13 mouse cellular contexts compared by ENCODE assay signal in the genomic region with DNA sequence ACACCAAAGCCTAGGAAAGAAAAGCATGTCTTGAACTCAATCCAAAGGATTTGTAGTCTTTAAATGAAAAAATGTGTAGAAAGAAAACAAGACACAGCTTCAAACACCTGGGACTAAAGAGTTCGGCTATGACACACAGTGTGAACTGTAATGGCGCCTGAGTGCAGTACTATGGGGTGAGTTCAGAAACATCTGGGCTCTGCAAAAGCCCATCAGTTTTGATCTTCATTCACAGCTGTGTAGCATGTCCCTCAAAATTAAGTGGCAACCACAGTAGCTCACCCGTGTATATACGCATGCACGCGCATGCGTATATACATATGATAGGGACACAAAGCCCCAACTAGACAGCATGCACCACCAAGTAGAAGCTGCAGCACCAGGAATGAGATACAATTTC. TPM values are rescaled to one million over a fixed set of nuclear protein-coding genes. Genes with fewer than 3 reads are reported as not detected.
A peak's percentile ranks its signal among the peaks of the same experiment; 100 is the strongest.
DNase-seq lines count a peak whose midpoint lies in the region; ATAC-seq and TF ChIP-seq lines count a peak whose summit lies in the region.
"Had no signal": no experiment of that assay in that cellular context is flagged by ENCODE, and none has a peak within 500 bp of the region (broad histone marks: within the 10 kb centered on the region; RNA-seq: fewer than 3 reads in every experiment).

No protein-coding gene starts in this region.

- no peak overlapping the region for H3ac ChIP-seq in myocyte (ENCODE audit: control insufficient read depth, insufficient read length)

- H3K9me3 ChIP-seq in hindbrain, embryonic 11.5 days (ENCODE audit: control insufficient read depth, low read length) = no peaks in the 10 kb centered on the region
- peaks cover 4% of the 10 kb centered on the region; the same call in 1 of the 2 replicates for H3K9me3 ChIP-seq in hindbrain, embryonic 10.5 days
- H3K9me3 ChIP-seq in embryonic facial prominence, embryonic 15.5 days (replicated peaks) = no peaks in the 10 kb centered on the region
- no peaks in the 10 kb centered on the region for H3K9me3 ChIP-seq in hindbrain, embryonic 16.5 days (ENCODE audit: control insufficient read depth, low read length)

- 91% methylated on average over 7 of the region's 7 CpGs for WGBS in hindbrain, embryonic 11.5 days
- WGBS in hindbrain, embryonic 10.5 days = 89% methylated on average over 7 of the region's 7 CpGs
- 69% methylated on average over 7 of the region's 7 CpGs for WGBS in embryonic facial prominence, embryonic 15.5 days
- WGBS in hindbrain, embryonic 16.5 days = 70% methylated on average over 7 of the region's 7 CpGs

- H3K9ac ChIP-seq in hindbrain, embryonic 11.5 days (ENCODE audit: low read depth, low read length) = no peak overlapping the region
- H3K9ac ChIP-seq in embryonic facial prominence, embryonic 15.5 days = no peak overlapping the region
- peak overlapping the region; percentile 31 for H3K9ac ChIP-seq in hindbrain, embryonic 16.5 days (ENCODE audit: low read depth, low read length)

- H3K36me3 ChIP-seq in hindbrain, embryonic 11.5 days (ENCODE audit: control insufficient read depth, insufficient read depth, low read length) = no peaks in the 10 kb centered on the region
- H3K36me3 ChIP-seq in hindbrain, embryonic 10.5 days = peaks cover 9% of the 10 kb centered on the region
- 0 out of 2 replicates have a peak, but pooled peaks cover 2% of the 10 kb centered on the region for H3K36me3 ChIP-seq in embryonic facial prominence, embryonic 15.5 days
- H3K36me3 ChIP-seq in hindbrain, embryonic 16.5 days (ENCODE audit: control insufficient read depth, insufficient read depth, low read length) = no peaks in the 10 kb centered on the region
- no peaks in the 10 kb centered on the region for H3K36me3 ChIP-seq in myocyte (ENCODE audit: control insufficient read depth, insufficient read depth)

- no peaks in the 10 kb centered on the region for H3K27me3 ChIP-seq in hindbrain, embryonic 11.5 days (ENCODE audit: control insufficient read depth, insufficient read depth, low read length)
- H3K27me3 ChIP-seq in hindbrain, embryonic 10.5 days (ENCODE audit: insufficient read depth, poor library complexity, severe bottlenecking) = no peaks in the 10 kb centered on the region
- H3K27me3 ChIP-seq in embryonic facial prominence, embryonic 15.5 days = no peaks in the 10 kb centered on the region
- H3K27me3 ChIP-seq in hindbrain, embryonic 16.5 days (replicated peaks; ENCODE audit: control insufficient read depth, insufficient read depth, low read length) = no peaks in the 10 kb centered on the region
- H3K27me3 ChIP-seq in myocyte (ENCODE audit: control insufficient read depth, insufficient read depth, insufficient read length) = no peaks in the 10 kb centered on the region

- no peak for ATAC-seq in hindbrain, embryonic 11.5 days (ENCODE audit: low FRiP score)
- no peak; the same call in 1 of the 2 replicates for ATAC-seq in embryonic facial prominence, embryonic 15.5 days (ENCODE audit: insufficient number of reproducible peaks, low FRiP score, low TSS enrichment, low read depth)
- ATAC-seq in hindbrain, embryonic 16.5 days = peak; percentile 69

- H3K27ac ChIP-seq in hindbrain, embryonic 11.5 days (ENCODE audit: low read depth, low read length) = peak overlapping the region; percentile 2; the same call in 1 of the 2 replicates
- H3K27ac ChIP-seq in hindbrain, embryonic 10.5 days = no peak overlapping the region
- H3K27ac ChIP-seq in embryonic facial prominence, embryonic 15.5 days (replicated peaks) = peak overlapping the region; percentile 48
- H3K27ac ChIP-seq in hindbrain, embryonic 16.5 days (ENCODE audit: low read depth, low read length) = peak overlapping the region; percentile 71
- H3K27ac ChIP-seq: kidney, postnatal 0 days had no signal

- TF ChIP-seq POLR2A in myocyte (IDR thresholded peaks at IDR 0.05; ENCODE audit: insufficient read length, low read depth) = no peak

- H3K4me1 ChIP-seq in hindbrain, embryonic 11.5 days (replicated peaks; ENCODE audit: control insufficient read depth, insufficient read depth, low read length) = no peaks in the 10 kb centered on the region; the same call in 1 of the 2 replicates
- peaks cover 9% of the 10 kb centered on the region for H3K4me1 ChIP-seq in hindbrain, embryonic 10.5 days (replicated peaks)
- H3K4me1 ChIP-seq in embryonic facial prominence, embryonic 15.5 days = peaks cover 32% of the 10 kb centered on the region
- peaks cover 30% of the 10 kb centered on the region for H3K4me1 ChIP-seq in hindbrain, embryonic 16.5 days (ENCODE audit: control insufficient read depth, insufficient read depth, low read depth, low read length)

- H3K4me2 ChIP-seq in hindbrain, embryonic 11.5 days (replicated peaks; ENCODE audit: low read depth, low read length) = no peak overlapping the region
- H3K4me2 ChIP-seq in embryonic facial prominence, embryonic 15.5 days (replicated peaks) = no peak overlapping the region
- peak overlapping the region; percentile 17 for H3K4me2 ChIP-seq in hindbrain, embryonic 16.5 days (ENCODE audit: low read length)
- H3K4me2 ChIP-seq in myocyte (ENCODE audit: low read depth) = peak overlapping the region; percentile 20

- no peak overlapping the region for H3K4me3 ChIP-seq in hindbrain, embryonic 11.5 days (ENCODE audit: low read depth, low read length)
- H3K4me3 ChIP-seq in hindbrain, embryonic 10.5 days = no peak overlapping the region
- H3K4me3 ChIP-seq in embryonic facial prominence, embryonic 15.5 days (replicated peaks) = no peak overlapping the region
- H3K4me3 ChIP-seq in hindbrain, embryonic 16.5 days (ENCODE audit: low read length) = no peak overlapping the region
- no peak overlapping the region for H3K4me3 ChIP-seq in myocyte

- peaks cover 60% of the 10 kb centered on the region for H3K79me2 ChIP-seq in myocyte (ENCODE audit: control insufficient read depth, insufficient read depth)

- no peak for DNase-seq in hindbrain, embryonic 11.5 days (ENCODE audit: low spot score)
- DNase-seq in hindbrain, embryonic 10.5 days (ENCODE audit: low spot score) = no peak
- no peak for DNase-seq in c-Kit-positive CD71-positive TER-119-positive erythroid progenitor cells, embryonic 14.5 days (ENCODE audit: low spot score)
- no peak for DNase-seq in adrenal gland, adult (ENCODE audit: inconsistent age in 2 of 2, low spot score in 1 of 2)
- DNase-seq in yolk sac, embryonic 10.5 days (ENCODE audit: low spot score) = no peak
- DNase-seq: adrenal gland, postnatal 25 days; cerebellum, adult 11-12 months; lung, adult 2 months; thymus, postnatal 14 days had no signal

TF ChIP-seq in myocyte, 11 proteins besides CTCF, POLR2A, EP300 and RAD21:
- TF ChIP-seq MYOD1 (IDR thresholded peaks at IDR 0.05; ENCODE audit: control insufficient read depth in 1 of 3, insufficient read length in 2 of 3, low read depth in 2 of 3) (no peak), E2F4 (IDR thresholded peaks at IDR 0.05; ENCODE audit: insufficient read depth) (no peak), SRF (IDR thresholded peaks at IDR 0.05; ENCODE audit: control insufficient read depth, insufficient read length, low read depth) (no peak), TCF3 (IDR thresholded peaks at IDR 0.05; ENCODE audit: insufficient read length, low read depth) (no peak), MYOG (IDR thresholded peaks at IDR 0.05; ENCODE audit: control insufficient read depth in 1 of 3, insufficient read depth in 1 of 3, insufficient read length in 2 of 3, low read depth in 2 of 3) (no peak), TCF12 (IDR thresholded peaks at IDR 0.05; ENCODE audit: insufficient read depth, poor library complexity, severe bottlenecking) (no peak), CEBPB (IDR thresholded peaks at IDR 0.05; ENCODE audit: insufficient read depth, poor library complexity, severe bottlenecking) (no peak), REST (IDR thresholded peaks at IDR 0.05; ENCODE audit: insufficient read depth, insufficient read length) (no peak), POLR2AphosphoS2 (IDR thresholded peaks at IDR 0.05; ENCODE audit: insufficient read length, low read depth) (no peak), USF1 (IDR thresholded peaks at IDR 0.05; ENCODE audit: low read depth) (no peak), MAX (IDR thresholded peaks at IDR 0.05; ENCODE audit: low read depth) (no peak)

RNA-seq across cellular contexts. Expression of gene Map3k4, which starts 27.4 kb away (rescaled TPM):
- 45.8 and 62.3 TPM in 2 replicates for polyA plus RNA-seq in hindbrain, embryonic 11.5 days (2014; fragmentation: Nextera tagmentation; extraction: Ambion mirVana)
- 46.4 and 47.7 TPM in 2 replicates for polyA plus RNA-seq in hindbrain, embryonic 10.5 days (2016; fragmentation: Nextera tagmentation; extraction: Ambion mirVana)
- polyA plus RNA-seq in embryonic facial prominence, embryonic 15.5 days (2015; fragmentation: Nextera tagmentation; extraction: Ambion mirVana) = 36.1 and 42.1 TPM in 2 replicates
- polyA plus RNA-seq in hindbrain, embryonic 16.5 days (2015; fragmentation: Nextera tagmentation; extraction: Ambion mirVana) = 33.1 and 39.7 TPM in 2 replicates
- 19.6 TPM for polyA plus RNA-seq in myocyte (2012; fragmentation: generic; extraction: Trizol)

Comparison
In these comparisons a context has a peak if more than half of its experiments do, and no peak if none do; other contexts are left out.
1. H3K4me2 ChIP-seq: peak in hindbrain, embryonic 16.5 days (single experiment) and myocyte (single experiment); none in hindbrain, embryonic 11.5 days (single experiment) and embryonic facial prominence, embryonic 15.5 days (single experiment).